Mouse (Mus musculus) yolk sac, embryonic 10.5 days (tissue): Measurements from ENCODE around the gene Gramd1c.

Source experiments
- DNase-seq: peaks from one replicate; pipeline ENCODE4 v3.0.0-alpha.2; 2017; ENCODE audit warnings: low spot score

The Gramd1c gene

DNA sequence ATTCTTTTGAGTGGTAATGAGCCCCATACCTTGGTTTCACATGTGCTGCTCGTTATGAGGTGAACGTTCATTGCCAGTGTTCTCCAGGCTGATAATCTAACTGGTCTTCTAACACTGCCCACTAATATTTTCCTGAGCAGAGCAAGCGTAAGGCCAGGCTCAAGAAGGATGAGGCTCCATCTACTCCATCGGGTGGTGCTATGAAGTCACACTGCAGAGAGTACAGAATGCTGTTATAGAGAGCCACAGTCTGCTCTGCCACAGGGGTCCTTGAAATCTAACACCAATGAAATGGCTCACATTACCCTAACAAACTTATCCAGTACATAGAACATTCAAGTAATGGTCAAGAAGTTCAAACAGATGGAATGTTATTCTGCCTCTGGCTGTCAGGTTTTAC lies 105.1 kb downstream of the Gramd1c start:
- no peak for DNase-seq

GRCm38 (mm10) chr16:43954913-43955312 lies 108.2 kb downstream of the Gramd1c start:
- no peak for DNase-seq

DNA sequence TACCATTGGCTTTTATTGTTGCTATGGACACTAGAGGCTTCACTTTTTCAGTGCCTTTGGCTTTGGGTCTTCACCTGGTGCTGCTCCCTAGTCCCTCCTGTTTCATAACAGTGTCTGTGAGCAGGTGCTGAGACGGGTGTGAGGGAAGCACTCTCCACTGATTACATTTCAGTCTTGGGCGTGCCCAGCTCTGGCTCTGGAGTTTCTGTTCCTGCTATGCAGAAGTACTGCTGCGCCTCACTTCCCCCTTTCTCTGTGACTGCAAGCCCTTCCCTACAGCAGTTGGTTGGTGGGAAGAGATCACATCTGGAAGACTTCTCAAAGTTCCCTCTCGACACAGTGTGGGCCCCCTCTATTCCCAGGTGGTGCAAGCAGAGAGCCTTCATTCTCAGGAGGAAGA lies 111.6 kb downstream of the Gramd1c start:
- DNase-seq = no peak

DNA sequence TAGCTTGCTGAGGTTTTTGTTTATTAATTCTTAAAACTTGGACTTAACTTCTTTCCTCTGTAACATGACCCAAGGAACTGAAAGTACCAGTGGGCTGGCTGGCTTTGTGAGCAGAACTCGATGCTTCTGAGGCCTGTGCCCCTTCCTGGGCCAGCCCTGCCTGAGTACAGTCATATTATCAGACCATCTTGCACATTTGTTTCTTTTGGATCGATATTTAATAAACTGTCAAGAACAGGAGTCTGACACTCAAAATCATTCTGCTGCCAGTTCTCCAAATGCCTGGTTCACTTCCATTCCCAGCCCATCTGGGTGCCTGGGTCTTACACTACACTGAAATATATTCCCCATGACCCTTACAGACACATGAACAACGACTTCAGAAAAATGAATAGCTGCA lies 117.3 kb downstream of the Gramd1c start:
- DNase-seq = no peak

GRCm38 (mm10) chr16:43945351-43945750 lies 117.8 kb downstream of the Gramd1c start:
- DNase-seq = no peak

- no peak for DNase-seq
Observed at GRCm38 (mm10) chr16:43940846-43941245, 122.3 kb downstream of the Gramd1c start.

DNA sequence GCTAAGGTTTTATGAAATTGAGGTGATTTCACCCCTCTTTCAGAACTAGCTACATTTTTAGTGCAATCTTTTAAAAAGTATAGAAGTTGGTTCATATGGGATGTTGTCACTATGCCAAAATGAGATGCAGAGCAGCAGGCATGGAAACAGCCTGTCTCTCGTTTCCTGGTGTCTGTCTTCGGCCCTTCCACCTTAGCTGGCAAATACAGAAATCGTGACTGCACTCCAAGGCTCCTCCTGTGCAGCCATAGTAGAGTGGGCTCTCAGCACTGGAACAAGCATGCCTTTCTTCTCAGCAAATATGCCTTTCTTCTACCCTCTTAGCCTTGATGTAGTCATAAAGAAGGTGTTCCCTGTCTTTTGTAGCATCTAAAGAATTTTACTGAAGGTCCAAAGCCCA lies 127.3 kb downstream of the Gramd1c start:
- no peak for DNase-seq

DNA sequence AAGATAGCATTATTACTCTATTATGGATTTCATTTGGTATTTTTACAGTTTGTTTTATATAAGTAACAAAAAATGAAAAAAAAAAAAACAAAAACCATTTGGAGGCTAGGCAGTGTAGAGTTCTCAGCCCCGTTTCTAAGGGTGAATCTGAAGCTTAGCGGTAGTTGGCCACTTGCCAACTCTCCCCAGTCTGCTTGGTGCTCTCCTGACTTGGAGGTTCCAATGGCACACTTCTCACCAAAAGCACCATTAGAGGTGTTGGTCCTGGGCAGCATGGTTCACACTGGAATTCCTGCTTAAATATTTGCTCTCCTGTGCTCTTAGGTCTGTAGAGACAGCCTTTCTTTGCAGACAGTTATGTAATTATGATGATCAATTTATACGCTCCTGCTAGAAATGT lies 127.8 kb downstream of the Gramd1c start:
- DNase-seq = no peak

DNA sequence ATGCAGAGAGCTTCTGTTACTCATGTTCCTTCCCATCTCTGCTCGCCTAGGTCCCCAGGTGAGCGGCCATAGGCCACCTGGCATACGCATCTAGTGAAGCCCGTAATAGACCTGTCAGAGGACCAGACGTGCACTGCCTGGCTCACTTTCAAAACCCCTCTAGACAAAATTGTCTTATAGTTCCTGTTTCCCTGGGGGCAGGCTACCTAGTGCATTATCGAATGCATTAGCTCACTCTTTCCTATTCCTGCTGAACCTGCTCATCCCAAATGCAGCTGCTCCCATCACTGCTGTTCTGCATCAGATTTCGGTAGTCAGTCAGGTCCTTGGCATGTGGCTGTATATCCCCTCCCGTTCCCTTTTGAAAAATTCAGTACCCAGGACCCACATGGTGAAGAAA lies 128.3 kb downstream of the Gramd1c start:
- no peak for DNase-seq

DNA sequence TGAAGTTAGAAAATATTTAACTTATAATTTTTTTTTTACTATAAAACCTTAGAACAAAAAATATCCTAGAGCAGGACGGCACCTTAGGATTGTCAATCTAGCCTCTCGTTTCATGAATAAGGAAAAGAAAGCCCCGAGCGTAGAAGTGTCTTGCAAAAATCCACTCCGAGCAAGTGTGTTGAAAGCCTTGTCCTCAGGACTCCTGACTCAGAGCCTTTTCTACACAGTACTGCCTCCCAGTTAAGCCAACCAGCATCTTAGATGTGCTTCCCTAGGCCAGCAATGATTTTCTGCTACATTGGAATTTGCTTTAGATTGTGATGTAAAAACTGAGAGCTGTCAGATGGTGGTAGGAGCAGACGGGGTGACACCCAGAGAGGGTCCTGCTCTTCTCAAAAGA lies 130.1 kb downstream of the Gramd1c start:
- DNase-seq = no peak

- DNase-seq = no peak
Observed at GRCm38 (mm10) chr16:43932319-43932718, 130.8 kb downstream of the Gramd1c start.

DNA sequence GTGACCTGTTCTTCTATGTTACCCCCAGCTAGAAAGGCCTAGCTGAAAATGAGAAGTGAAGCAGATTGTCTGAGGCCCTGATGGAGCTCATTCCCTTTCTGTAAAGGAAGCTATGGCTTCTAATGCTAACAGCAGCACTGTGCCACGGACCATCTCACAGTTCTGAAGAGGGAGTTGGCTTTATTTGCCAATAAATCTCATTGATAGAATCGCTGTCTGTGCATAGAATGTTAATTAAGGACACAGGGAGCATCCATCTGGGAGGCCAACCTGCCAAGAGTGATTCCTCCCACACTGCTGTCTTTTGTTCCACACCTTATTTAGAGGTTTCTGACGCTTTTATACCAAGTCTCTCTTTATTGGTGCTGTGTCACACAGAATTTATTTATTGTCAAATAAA lies 131.6 kb downstream of the Gramd1c start:
- DNase-seq = no peak

- DNase-seq = no peak
Observed at GRCm38 (mm10) chr16:43930577-43930976, 132.6 kb downstream of the Gramd1c start.
